Mouse (Mus musculus): Measurements from ENCODE around the gene Ehmt1. TPM values are rescaled to one million over a fixed set of nuclear protein-coding genes. Genes with fewer than 3 reads are reported as not detected.
"Not testable (repeated sequence)": the region's sequence is repeated elsewhere in the genome, so short reads cannot be mapped to it uniquely, and the experiment has no call there.

The Ehmt1 gene
- polyA plus RNA-seq (2012; ENCODE audit: insufficient read depth, insufficient read length, low replicate concordance, missing spikeins): 294 TPM in 1 of 2 replicates, not detected in the other

DNA sequence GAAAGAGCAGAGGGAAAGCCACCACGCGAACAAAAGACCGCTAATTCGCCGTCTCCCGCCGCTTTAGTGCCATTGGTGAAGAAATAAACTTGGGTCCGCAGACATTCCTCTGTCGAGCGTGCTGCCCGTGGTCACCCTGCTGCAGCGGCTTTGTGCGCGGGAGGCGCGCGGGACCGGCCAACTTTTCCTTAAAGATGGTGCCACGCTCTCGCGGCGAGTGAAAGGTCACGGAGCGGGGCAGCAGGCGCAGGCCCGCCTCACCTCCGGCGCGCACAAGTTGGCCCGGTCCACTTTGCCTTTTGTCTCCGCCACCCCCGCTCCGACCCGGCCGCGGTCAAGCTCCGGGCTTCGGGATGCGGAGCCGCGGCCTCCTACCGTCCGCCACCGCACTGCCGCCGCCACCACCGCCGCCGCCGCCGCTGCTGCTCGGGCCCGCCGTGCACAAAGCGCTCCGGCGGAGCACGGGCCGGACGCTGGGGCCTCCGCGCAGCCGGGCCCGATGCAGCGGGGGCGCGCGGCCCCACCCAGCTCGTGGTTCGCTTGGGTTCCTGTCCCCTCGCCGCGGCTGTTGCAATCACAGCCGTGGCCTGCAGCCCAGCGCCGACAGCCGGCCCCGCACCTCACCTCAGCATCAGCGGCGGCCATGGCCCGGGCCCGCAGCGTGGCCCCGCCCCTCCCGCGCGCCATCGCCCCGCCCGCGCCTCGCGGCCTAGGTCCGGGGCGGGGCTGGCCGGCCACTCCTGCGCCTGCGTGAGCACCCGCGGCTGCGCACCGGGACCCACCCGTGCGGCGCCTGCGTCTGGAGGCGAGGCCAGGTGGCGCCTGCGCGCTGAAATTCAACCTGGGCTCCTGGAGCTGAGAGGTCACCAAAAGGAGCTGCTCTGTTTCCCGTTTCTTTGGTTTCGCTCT is at the start of gene Ehmt1:
TSS of gene Ehmt1 (minus strand) at position 685 of the 909 bp plus-strand sequence.
- 1% methylated on average over 112 of the region's 112 CpGs for WGBS
- Histone ChIP-seq H3K27ac (ENCODE audit: insufficient read depth, low read depth, low read length) (peak within 1 kb of the TSS; percentile 82), H3K4me3 (ENCODE audit: insufficient read depth, low read depth, low read length) (peak within 1 kb of the TSS; percentile 92), H3K4me1 (ENCODE audit: control insufficient read depth, insufficient read depth, low read length) (no peaks in the 10 kb centered on the region)
- TF ChIP-seq CTCF (IDR thresholded peaks at IDR 0.05; ENCODE audit: insufficient read depth, low read depth, low read length) (no peak), POLR2A (IDR thresholded peaks at IDR 0.05; ENCODE audit: insufficient read depth, low read depth, low read length) (peak; percentile 78)

DNA sequence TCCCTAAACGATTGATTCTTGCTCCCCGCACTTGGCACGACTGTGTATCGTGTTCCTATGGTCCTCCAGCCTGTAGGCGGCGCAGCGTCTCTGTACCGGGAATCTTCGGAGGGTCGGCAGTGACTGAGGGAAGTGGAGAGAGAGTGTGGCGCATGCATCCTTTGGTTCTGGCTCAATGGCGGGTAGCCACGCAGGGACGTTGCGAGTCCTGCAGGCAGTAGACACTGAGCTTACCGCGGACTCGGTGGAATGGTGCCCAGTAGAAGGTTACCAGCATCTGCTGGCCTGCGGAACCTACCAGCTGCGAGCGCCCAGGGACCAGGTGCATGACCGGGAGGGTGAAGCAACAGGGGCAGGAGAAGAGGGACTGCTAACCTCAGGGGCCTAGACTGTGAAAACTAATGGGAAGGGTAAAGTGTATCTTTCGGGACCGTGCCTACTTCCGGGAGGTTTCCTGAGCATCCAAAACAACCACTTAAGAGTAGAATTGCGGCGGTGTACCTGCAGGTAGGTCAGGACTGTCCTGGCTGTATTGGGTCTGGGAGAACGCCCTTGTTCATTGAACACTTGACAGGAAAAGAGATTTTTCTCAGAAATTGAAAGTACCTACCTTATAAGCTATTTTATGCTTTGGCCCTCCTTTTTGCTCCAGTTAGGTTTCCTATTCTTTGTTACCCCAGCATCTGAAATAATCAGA is 43.0 kb upstream of the Ehmt1 start, which contains the start of gene Dph7:
TSS of gene Dph7 (plus strand) at position 97 of the 697 bp plus-strand sequence.
- H3K27ac ChIP-seq (ENCODE audit: insufficient read depth, low read depth, low read length): peak within 1 kb of the TSS; percentile 19; the same call in 1 of the 2 replicates
- peaks cover 2% of the 10 kb centered on the region; the same call in 1 of the 2 replicates for H3K4me1 ChIP-seq (ENCODE audit: control insufficient read depth, insufficient read depth, low read length)
- peak within 1 kb of the TSS; percentile 85 for H3K4me3 ChIP-seq (ENCODE audit: insufficient read depth, low read depth, low read length)
- under 1% methylated on average over 28 of the region's 28 CpGs for WGBS
- peak; percentile 58 for TF ChIP-seq POLR2A (IDR thresholded peaks at IDR 0.05; ENCODE audit: insufficient read depth, low read depth, low read length)
- peak; percentile 92 for TF ChIP-seq CTCF (IDR thresholded peaks at IDR 0.05; ENCODE audit: insufficient read depth, low read depth, low read length)

DNA sequence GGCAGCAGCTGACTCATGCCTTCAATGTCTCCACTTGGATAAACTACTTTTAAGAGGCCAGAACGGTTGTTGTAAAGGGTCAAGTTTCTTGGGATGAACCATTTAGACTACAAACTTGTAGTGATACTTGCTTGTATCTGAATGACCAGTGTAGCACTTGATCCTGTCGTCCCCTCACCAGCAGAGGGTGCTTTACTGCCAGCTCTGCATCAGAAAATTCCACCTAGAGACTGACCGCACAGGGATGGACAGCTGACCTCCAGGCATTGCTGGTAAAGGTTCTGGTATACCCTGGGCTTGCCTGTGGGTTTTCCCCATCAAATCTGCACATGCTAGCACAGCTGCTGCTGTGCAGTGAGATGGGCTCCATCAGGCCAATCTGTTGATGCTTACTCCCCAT is 41.5 kb upstream of the Ehmt1 start:
- peaks cover 2% of the 10 kb centered on the region; the same call in 1 of the 2 replicates for H3K4me1 ChIP-seq (ENCODE audit: control insufficient read depth, insufficient read depth, low read length)
- WGBS: 30% methylated on average over 3 of the region's 3 CpGs
- TF ChIP-seq POLR2A (IDR thresholded peaks at IDR 0.05; ENCODE audit: insufficient read depth, low read depth, low read length) (no peak), CTCF (IDR thresholded peaks at IDR 0.05; ENCODE audit: insufficient read depth, low read depth, low read length) (no peak)
- H3K4me3 ChIP-seq (ENCODE audit: insufficient read depth, low read depth, low read length): no peak overlapping the region
- H3K27ac ChIP-seq (ENCODE audit: insufficient read depth, low read depth, low read length): no peak overlapping the region

DNA sequence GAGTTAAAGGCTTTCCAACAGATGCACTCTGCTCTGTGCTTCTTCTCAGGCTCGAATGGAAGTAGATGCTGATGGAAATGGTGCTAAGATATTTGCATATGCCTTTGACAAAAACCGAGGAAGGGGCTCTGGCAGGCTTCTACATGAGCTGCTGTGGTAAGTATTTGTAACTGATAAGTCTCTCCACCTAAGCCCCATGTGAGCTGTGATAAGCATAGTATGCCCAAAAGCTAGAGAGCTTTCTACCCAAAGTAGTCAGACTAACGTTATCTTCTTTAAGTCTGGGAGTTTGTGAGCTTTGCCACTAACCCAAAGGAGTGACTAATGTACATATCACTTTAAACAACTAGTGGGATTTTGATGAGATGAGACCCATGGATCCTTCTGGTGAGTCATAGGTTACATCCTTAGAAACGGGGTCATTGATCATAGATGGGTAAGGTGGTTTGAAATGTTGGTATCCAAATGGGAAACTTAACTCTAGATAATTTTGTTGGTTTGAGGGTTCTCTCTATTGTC is 33.2 kb upstream of the Ehmt1 start:
- Histone ChIP-seq H3K4me3 (ENCODE audit: insufficient read depth, low read depth, low read length) (no peak overlapping the region), H3K4me1 (ENCODE audit: control insufficient read depth, insufficient read depth, low read length) (peaks cover 3% of the 10 kb centered on the region), H3K27ac (ENCODE audit: insufficient read depth, low read depth, low read length) (no peak overlapping the region)
- TF ChIP-seq POLR2A (IDR thresholded peaks at IDR 0.05; ENCODE audit: insufficient read depth, low read depth, low read length) (no peak), CTCF (IDR thresholded peaks at IDR 0.05; ENCODE audit: insufficient read depth, low read depth, low read length) (no peak)
- 81% methylated on average over 4 of the region's 4 CpGs for WGBS

DNA sequence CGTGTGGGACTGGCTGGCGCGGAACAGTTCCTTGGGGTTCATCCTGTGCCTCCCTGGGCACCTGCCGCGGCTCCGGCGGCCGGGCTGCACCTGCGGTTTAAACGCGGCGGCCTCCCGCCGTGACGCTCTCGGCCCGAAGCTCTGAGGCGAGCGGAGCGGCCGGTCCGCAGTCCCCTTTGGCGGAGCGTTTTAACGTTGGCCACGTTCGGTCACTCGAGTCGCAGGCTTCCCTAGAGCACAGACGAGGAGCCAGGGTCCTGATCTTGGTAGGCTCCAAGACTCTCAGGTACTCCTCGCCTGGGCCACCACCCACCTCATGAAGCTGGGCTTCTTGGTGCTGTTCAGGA is 30.7 kb upstream of the Ehmt1 start:
- no peak overlapping the region for H3K27ac ChIP-seq (ENCODE audit: insufficient read depth, low read depth, low read length)
- TF ChIP-seq POLR2A (IDR thresholded peaks at IDR 0.05; ENCODE audit: insufficient read depth, low read depth, low read length) (no peak), CTCF (IDR thresholded peaks at IDR 0.05; ENCODE audit: insufficient read depth, low read depth, low read length) (no peak)
- H3K4me3 ChIP-seq (ENCODE audit: insufficient read depth, low read depth, low read length): peak overlapping the region; percentile 69
- WGBS: under 1% methylated on average over 31 of the region's 31 CpGs
- H3K4me1 ChIP-seq (ENCODE audit: control insufficient read depth, insufficient read depth, low read length): peaks cover 3% of the 10 kb centered on the region

DNA sequence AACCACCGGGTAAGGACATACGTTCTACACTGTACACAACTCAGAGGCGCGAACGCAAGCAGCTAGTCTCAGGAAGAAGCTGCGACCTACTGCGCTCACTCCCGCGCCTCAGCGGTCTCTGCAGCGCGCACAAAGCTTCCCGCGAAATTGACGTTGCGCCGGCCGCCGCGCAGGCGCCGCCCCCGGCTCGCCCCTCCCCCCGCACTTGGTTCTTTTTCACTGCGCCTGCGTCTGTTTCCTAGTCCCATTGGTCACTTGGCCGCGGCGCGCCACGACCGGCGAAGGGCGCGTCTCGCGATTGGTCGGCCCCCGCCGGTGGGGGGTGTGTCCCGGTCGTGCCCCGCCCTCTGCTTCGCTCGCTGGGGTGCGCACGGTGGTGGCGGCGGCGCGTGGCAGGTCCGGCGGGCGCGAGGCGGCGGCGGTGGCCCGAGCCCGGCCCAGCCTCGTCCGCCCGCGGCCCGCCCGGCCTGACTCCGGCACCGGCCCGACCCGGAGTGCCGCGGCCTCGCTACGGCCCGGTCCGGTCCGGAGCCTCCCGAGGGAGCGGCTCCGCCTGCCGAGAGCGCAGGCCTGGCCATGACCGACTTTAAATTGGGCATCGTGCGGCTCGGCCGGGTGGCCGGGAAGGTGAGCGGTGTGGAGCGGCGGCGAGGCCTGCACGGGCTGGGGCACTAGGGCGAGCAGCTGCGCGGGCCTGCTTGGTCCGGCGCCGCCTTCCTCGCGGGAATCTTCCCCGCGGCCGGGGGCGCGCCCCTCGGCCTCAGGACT is 30.2 kb upstream of the Ehmt1 start, which contains the start of gene Zmynd19:
TSS of gene Zmynd19 (plus strand) at position 372 of the 768 bp plus-strand sequence.
- H3K4me1 ChIP-seq (ENCODE audit: control insufficient read depth, insufficient read depth, low read length): peaks cover 3% of the 10 kb centered on the region
- no peak within 1 kb of the TSS for H3K27ac ChIP-seq (ENCODE audit: insufficient read depth, low read depth, low read length)
- peak; percentile 59 for TF ChIP-seq POLR2A (IDR thresholded peaks at IDR 0.05; ENCODE audit: insufficient read depth, low read depth, low read length)
- TF ChIP-seq CTCF (IDR thresholded peaks at IDR 0.05; ENCODE audit: insufficient read depth, low read depth, low read length): no peak
- H3K4me3 ChIP-seq (ENCODE audit: insufficient read depth, low read depth, low read length): peak within 1 kb of the TSS; percentile 69
- under 1% methylated on average over 106 of the region's 108 CpGs for WGBS

DNA sequence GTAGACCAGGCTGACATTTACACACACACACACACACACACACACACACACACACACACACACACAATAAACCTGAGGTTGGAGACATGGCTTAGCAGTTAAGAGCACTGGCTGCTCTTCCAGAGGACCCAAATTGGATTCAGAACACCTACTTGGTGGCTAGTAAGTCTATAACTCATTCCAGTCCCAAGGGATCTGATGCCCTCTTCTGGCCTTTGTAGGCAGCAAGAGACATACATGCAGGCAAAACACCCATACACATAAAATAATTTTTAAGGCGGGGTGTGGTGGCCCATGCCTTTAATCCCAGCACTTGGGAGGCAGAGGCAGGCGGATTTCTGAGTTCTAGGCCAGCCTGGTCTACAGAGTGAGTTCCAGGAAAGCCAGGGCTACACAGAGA is 24.9 kb upstream of the Ehmt1 start:
- not testable (repeated sequence) for H3K4me1 ChIP-seq (ENCODE audit: control insufficient read depth, insufficient read depth, low read length); H3K4me3 ChIP-seq (ENCODE audit: insufficient read depth, low read depth, low read length); H3K27ac ChIP-seq (ENCODE audit: insufficient read depth, low read depth, low read length)
- WGBS: 41% methylated on average over 2 of the region's 2 CpGs

DNA sequence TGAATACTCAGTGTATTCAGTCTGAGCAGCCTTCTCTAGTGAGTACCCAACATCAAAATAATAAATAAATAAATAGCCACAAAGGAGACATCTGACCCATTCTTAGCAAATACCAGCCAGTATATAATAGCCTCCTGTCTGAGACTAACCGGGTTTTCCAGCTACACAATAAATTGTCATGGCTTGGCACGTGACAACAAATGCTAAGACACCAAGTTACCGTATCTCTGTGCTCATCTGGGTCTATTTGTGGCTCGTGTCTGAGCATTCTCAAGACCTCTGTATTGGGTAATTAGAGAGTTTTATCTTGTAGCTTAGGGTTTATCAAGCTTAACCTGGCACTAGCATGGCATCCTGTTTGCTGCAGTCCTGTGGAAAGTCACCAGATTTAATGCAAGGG is 22.7 kb upstream of the Ehmt1 start:
- 62% methylated on average over 4 of the region's 4 CpGs for WGBS
- no peak overlapping the region for H3K27ac ChIP-seq (ENCODE audit: insufficient read depth, low read depth, low read length)

More for the DNA sequence above, 22.7 kb upstream of the Ehmt1 start:
- Histone ChIP-seq H3K4me3 (ENCODE audit: insufficient read depth, low read depth, low read length) (no peak overlapping the region), H3K4me1 (ENCODE audit: control insufficient read depth, insufficient read depth, low read length) (no peaks in the 10 kb centered on the region)
- no peak for TF ChIP-seq POLR2A (IDR thresholded peaks at IDR 0.05; ENCODE audit: insufficient read depth, low read depth, low read length)
- no peak for TF ChIP-seq CTCF (IDR thresholded peaks at IDR 0.05; ENCODE audit: insufficient read depth, low read depth, low read length)
